Mouse (Mus musculus): ENCODE data around the gene Zfp809.
"Not testable (repeated sequence)": the region's sequence is repeated elsewhere in the genome, so short reads cannot be mapped to it uniquely, and the experiment has no call there.

Gene Zfp809

GRCm38 (mm10) chr9:22225581-22226388 is at the start of gene Zfp809:
Gene Zfp809 (plus strand): TSS chr9:22225714.
- DNase-seq (ENCODE audit: inconsistent age in 2 of 2, low spot score in 1 of 2), result peak; percentile 99 to 100

DNA sequence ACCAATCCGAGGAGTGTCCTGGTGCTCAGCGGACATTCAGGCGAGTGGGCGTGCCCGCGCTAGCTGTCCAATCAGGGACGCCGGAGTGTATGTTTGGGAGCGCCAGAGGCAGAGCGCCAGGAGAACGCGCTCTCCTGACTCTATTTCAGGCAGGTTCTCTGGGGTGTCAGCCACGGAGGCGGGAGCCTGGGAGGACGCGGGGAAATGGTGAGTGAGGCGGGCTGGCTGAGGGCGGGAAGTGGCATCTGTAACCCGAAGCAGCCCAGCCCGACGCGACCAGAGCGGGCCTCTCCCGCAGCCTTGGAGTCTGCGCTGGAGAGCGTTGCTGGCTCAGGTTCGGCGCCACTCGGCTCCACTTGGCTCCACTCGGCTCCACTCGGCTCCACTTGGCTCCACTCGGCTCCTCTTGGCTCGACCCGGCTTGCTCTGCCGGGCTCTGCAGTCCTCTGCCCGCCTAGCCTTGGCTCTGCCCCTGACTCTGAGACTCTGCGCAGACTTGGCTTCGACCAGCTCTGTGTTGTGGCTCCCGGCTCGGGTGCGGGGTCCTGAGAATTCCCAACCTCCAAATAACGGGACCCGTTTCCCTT is 37.4 kb upstream of the Zfp809 start, which contains the start of gene Zfp872:
TSS of gene Zfp872 (plus strand) at position 66 of the 587 bp plus-strand sequence.
- peak; percentile 78 to 89 for DNase-seq (ENCODE audit: inconsistent age in 2 of 2, low spot score in 1 of 2)

DNA sequence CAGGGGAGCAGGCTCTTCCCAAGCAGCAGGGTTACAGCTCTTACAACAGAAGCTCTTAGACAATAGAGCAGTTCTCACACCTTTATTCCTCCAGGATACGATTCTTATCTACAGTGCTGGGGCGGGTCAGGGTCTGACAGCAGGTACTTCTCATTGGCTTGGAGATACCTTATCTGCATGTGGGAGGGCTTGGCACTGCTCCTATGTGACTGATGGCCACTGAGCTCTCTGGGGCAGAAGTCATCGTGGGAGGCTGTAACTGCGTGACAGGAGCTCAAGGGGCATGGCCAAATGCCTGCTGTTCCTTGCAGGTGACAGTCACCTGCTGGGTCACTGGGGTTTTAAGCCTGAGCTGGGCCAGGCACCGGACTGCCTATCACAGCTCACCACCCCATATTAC is 29.1 kb upstream of the Zfp809 start:
- DNase-seq (ENCODE audit: inconsistent age in 2 of 2, low spot score in 1 of 2), result no peak

- peak; percentile 62 to 84 for DNase-seq (ENCODE audit: inconsistent age in 2 of 2, low spot score in 1 of 2)
These were observed 11.7 kb upstream of the Zfp809 start for GRCm38 (mm10) chr9:22213785-22214194.

GRCm38 (mm10) chr9:22214549-22214948 is 11.0 kb upstream of the Zfp809 start:
- peak in 1 of 2 experiments; percentile 82 for DNase-seq (ENCODE audit: inconsistent age in 2 of 2, low spot score in 1 of 2)

GRCm38 (mm10) chr9:22216705-22217104 is 8.8 kb upstream of the Zfp809 start:
- no peak for DNase-seq (ENCODE audit: inconsistent age in 2 of 2, low spot score in 1 of 2)

GRCm38 (mm10) chr9:22217858-22218493 is 7.5 kb upstream of the Zfp809 start:
- no peak for DNase-seq (ENCODE audit: inconsistent age in 2 of 2, low spot score in 1 of 2)

GRCm38 (mm10) chr9:22224066-22224465 is 1.4 kb upstream of the Zfp809 start:
- no peak for DNase-seq (ENCODE audit: inconsistent age in 2 of 2, low spot score in 1 of 2)

GRCm38 (mm10) chr9:22224536-22225503 is 694 bp upstream of the Zfp809 start:
- peak in 1 of 2 experiments; percentile 70 for DNase-seq (ENCODE audit: inconsistent age in 2 of 2, low spot score in 1 of 2)

- not testable (repeated sequence) for DNase-seq (ENCODE audit: inconsistent age in 2 of 2, low spot score in 1 of 2)
These were observed 817 bp downstream of the Zfp809 start for GRCm38 (mm10) chr9:22226389-22226673.

GRCm38 (mm10) chr9:22226846-22227245 is 1.3 kb downstream of the Zfp809 start:
- DNase-seq (ENCODE audit: inconsistent age in 2 of 2, low spot score in 1 of 2), result peak in 1 of 2 experiments; percentile 61

DNA sequence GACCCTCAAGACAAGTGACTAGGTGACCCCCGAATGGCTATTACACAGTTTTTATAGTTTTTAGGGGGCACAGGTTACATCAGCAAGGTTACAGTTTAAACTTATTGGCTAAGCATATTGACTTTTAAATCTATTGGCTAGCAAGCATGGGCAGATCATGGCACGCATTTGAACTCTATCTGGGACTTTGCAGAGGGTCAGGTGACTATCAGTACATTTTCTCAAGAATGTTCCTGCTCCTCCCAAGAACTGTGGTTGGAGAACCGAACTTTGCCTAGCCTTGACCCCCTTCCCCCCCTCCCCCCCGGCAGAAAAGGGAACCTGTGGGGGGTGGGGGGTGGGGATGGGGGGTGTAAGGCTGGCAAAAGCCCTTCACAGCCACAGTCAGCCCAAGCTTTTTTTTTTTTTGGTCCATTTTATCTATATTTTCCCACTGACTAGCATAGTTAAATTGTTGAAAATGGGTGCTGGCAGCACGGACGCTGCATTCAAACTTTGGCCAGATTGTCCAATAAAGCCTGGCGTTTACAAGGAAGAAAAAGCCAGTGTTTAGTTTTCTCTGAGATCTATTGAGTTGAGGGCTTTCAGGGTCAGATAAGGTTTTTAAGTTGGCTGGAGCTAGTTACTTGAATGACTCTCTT is 4.0 kb downstream of the Zfp809 start:
- DNase-seq (ENCODE audit: inconsistent age in 2 of 2, low spot score in 1 of 2), result no peak

DNA sequence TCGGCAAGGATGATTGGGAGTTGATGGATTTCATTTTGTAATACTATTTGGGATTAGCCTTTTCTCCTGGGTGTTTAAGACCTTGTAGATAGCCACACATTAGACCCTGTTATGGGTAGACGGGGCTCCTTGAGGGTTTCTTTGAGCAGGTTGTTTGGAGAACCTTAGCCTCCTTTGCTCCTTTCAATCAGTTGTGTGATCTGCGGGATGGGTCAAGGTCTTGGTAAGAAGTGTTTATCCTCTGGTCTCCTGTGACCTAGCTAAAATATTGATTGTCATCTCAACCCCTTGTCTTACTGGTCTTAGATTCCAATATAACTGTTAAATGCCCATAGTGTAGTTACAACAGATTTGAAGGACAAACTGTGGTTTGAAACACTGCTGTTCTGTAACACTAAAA is 4.5 kb downstream of the Zfp809 start:
- DNase-seq (ENCODE audit: inconsistent age in 2 of 2, low spot score in 1 of 2), result peak in 1 of 2 experiments; percentile 49

DNA sequence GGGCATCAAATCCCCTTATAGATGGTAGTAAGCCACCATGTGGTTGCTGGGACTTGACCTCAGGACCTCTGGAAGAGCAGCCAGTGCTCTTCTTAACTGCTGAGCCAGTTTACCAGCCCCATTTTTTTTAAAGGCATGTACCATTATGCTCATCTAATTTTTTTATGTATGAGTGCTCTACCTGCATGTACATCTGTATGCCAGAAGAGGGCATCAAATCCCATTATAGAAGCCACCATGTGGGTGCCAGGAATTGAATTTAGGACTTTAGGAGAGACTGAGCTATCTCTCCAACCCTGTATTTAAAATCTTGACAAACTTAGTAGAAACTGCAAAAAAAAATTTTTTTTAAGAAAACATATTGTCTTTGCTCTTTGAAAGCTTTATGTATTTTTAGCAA is 5.0 kb downstream of the Zfp809 start:
- DNase-seq (ENCODE audit: inconsistent age in 2 of 2, low spot score in 1 of 2), result no peak

GRCm38 (mm10) chr9:22240001-22240400 is 14.5 kb downstream of the Zfp809 start:
- DNase-seq (ENCODE audit: inconsistent age in 2 of 2, low spot score in 1 of 2), result no peak

DNA sequence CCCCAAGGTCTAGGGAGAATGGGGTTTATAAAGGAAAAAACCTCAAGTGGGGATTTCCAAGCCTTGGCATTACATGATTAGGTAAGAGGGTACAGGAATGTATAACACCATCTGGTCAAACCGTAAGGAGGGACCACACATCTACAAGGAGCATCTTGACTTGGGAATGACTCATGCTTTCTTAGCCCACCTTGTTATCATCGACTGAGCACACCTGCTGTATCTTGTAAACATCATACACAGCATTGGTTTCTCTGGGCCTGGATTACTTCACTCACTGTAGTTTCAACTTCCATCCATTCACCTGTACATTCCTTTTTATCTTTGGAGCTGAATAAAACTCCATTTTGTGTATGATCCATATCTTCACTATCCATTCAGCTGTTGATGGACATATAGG is 18.7 kb downstream of the Zfp809 start:
- no peak for DNase-seq (ENCODE audit: inconsistent age in 2 of 2, low spot score in 1 of 2)

- DNase-seq (ENCODE audit: inconsistent age in 2 of 2, low spot score in 1 of 2), result peak in 1 of 2 experiments; percentile 17
These were observed 31.1 kb downstream of the Zfp809 start for GRCm38 (mm10) chr9:22256579-22256978.

GRCm38 (mm10) chr9:22258784-22259183 is 33.3 kb downstream of the Zfp809 start:
- no peak for DNase-seq (ENCODE audit: inconsistent age in 2 of 2, low spot score in 1 of 2)

GRCm38 (mm10) chr9:22259184-22260091 is 33.9 kb downstream of the Zfp809 start, which contains the start of gene Zfp599:
Gene Zfp599 (minus strand): TSS chr9:22259895.
- peak; percentile 71 to 90 for DNase-seq (ENCODE audit: inconsistent age in 2 of 2, low spot score in 1 of 2)
